Mouse (Mus musculus) neural tube, embryonic 10.5 days (tissue): ENCODE results near the gene Gm21118.
"Not testable (repeated sequence)": the region's sequence is repeated elsewhere in the genome, so short reads cannot be mapped to it uniquely, and the experiment has no call there.

Source experiments
- DNase-seq: peaks from one replicate; pipeline ENCODE4 v3.0.0-alpha.2; 2017; ENCODE audit warnings: low spot score; ENCODE audit errors: extremely low spot score

Gm21118 gene

GRCm38 (mm10) chrY:70273542-70273941, at the start of gene Gm21118:
Gene Gm21118 (minus strand): TSS chrY:70273642.
- DNase-seq, result not testable (repeated sequence)

- not testable (repeated sequence) for DNase-seq
Observed at GRCm38 (mm10) chrY:70303187-70303586, 29.7 kb upstream of the Gm21118 start, which contains the start of the genes Gm29423 and Gm29644. Gene Gm29423 (minus strand): TSS chrY:70303287. Gene Gm29644 (minus strand): TSS chrY:70303343.
